In genomic region chr11:80698721-80699120, GRCm38 (mm10) we compare ENCODE assay signal across 18 mouse cellular contexts.
"Had no signal": no experiment of that assay in that cellular context is flagged by ENCODE, and none has a peak within 500 bp of the region (broad histone marks: within the 10 kb centered on the region; RNA-seq: fewer than 3 reads in every experiment).

No protein-coding gene starts in this region.

- H3K36me3 ChIP-seq: midbrain, embryonic 10.5 days; midbrain, embryonic 12.5 days; neural tube, embryonic 13.5 days; neural tube, embryonic 15.5 days had no signal

- H3K27ac ChIP-seq: midbrain, embryonic 10.5 days; midbrain, embryonic 12.5 days; neural tube, embryonic 13.5 days; neural tube, embryonic 15.5 days had no signal

- DNase-seq: lung, adult 18-20 months; lung, embryonic 14.5 days; lung, postnatal 10 days; lung, postnatal 4 days; midbrain, embryonic 14.5 days; retina, postnatal 1 day; right cerebral cortex, adult 18-20 months; right cerebral cortex, postnatal 25 days; right cerebral cortex, postnatal 4 days; spleen, adult 18-20 months; thymus, adult 18-20 months; thymus, postnatal 14 days; thymus, postnatal 36 days had no signal

- H3K4me2 ChIP-seq: lung, embryonic 14.5 days; midbrain, embryonic 12.5 days; neural tube, embryonic 13.5 days; neural tube, embryonic 15.5 days had no signal

- H3K4me3 ChIP-seq: megakaryocyte, embryonic 14.5 days; midbrain, embryonic 10.5 days; midbrain, embryonic 12.5 days; neural tube, embryonic 13.5 days; neural tube, embryonic 15.5 days had no signal

- H3K4me1 ChIP-seq: midbrain, embryonic 10.5 days; midbrain, embryonic 12.5 days; neural tube, embryonic 13.5 days; neural tube, embryonic 15.5 days had no signal

- H3K9ac ChIP-seq: lung, embryonic 14.5 days; midbrain, embryonic 12.5 days; neural tube, embryonic 13.5 days; neural tube, embryonic 15.5 days had no signal

- H3K27me3 ChIP-seq: midbrain, embryonic 12.5 days; neural tube, embryonic 13.5 days had no signal

- H3K9me3 ChIP-seq: megakaryocyte, embryonic 14.5 days; midbrain, embryonic 10.5 days; midbrain, embryonic 12.5 days; neural tube, embryonic 13.5 days; neural tube, embryonic 15.5 days had no signal
